Mouse (Mus musculus) lung, adult 2 months (tissue): ENCODE data around the gene Cxadr.

Source experiments
- CTCF ChIP-seq: fragments of 200-500 bp; IDR thresholded peaks from 2 replicates; pipeline ENCODE4 v1.5.1; 2011; ENCODE audit warnings: mild to moderate bottlenecking, low read length, control low read depth; ENCODE audit not compliant: insufficient read depth
- POLR2A ChIP-seq: fragments of 200-500 bp; IDR thresholded peaks from 2 replicates; pipeline ENCODE4 v1.6.1; 2011; ENCODE audit warnings: low read depth, mild to moderate bottlenecking, control low read depth, low read length, borderline replicate concordance; ENCODE audit errors: extremely low read depth

- TF ChIP-seq CTCF (no peak), POLR2A (no peak)
Measured at GRCm38 (mm10) chr16:78274825-78275455, 26.3 kb upstream of the Cxadr start.
